8 mouse cellular contexts compared by ENCODE assay signal in genomic region chr9:87729316-87730270, GRCm38 (mm10). TPM values are rescaled to one million over a fixed set of nuclear protein-coding genes. Genes with fewer than 3 reads are reported as not detected.
DNase-seq lines count a peak whose midpoint lies in the region; ATAC-seq and TF ChIP-seq lines count a peak whose summit lies in the region.

No protein-coding gene starts in this region.

- TF ChIP-seq POLR2A in heart, adult 2 months (IDR thresholded peaks at IDR 0.05; ENCODE audit: insufficient read depth, low read depth, low read length): no peak

- TF ChIP-seq EP300 in heart, adult 2 months (IDR thresholded peaks at IDR 0.05; ENCODE audit: insufficient read depth, low read depth, low read length): no peak

- WGBS in heart, adult 2 months: 2% methylated on average over 75 of the region's 75 CpGs
- under 1% methylated on average over 71 of the region's 75 CpGs for WGBS in neural tube, embryonic 11.5 days

- H3K4me1 ChIP-seq in heart, adult 2 months (ENCODE audit: control insufficient read depth, insufficient read depth, low read length): no peaks in the 10 kb centered on the region
- peaks cover 9% of the 10 kb centered on the region for H3K4me1 ChIP-seq in neural tube, embryonic 11.5 days (ENCODE audit: control insufficient read depth, insufficient read depth, low read length)

- H3K79me2 ChIP-seq in heart, adult 2 months (replicated peaks; ENCODE audit: control insufficient read depth, insufficient read depth, low read length): no peaks in the 10 kb centered on the region

- peak; percentile 12 to 20 for DNase-seq in layer of hippocampus, postnatal 10 days (ENCODE audit: low spot score in 2 of 2)
- DNase-seq in layer of hippocampus, adult 9-11 months: no peak
- DNase-seq in embryo, embryonic 10.5 days (ENCODE audit: low spot score): peak; percentile 58
- DNase-seq in heart, adult 2 months: peak in 1 of 2 experiments; percentile 55
- peak; percentile 56 to 65 for DNase-seq in kidney, postnatal 4 days
- DNase-seq in neural tube, embryonic 11.5 days (ENCODE audit: low spot score): peak; percentile 55
- DNase-seq in thymus, adult 18-20 months: no peak
- DNase-seq in spleen, postnatal 4 days (ENCODE audit: low spot score in 2 of 2): no peak

- peak overlapping the region; percentile 83 for H3K9ac ChIP-seq in heart, adult 2 months (ENCODE audit: low read depth, low read length)
- H3K9ac ChIP-seq in neural tube, embryonic 11.5 days (ENCODE audit: low read length): peak overlapping the region; percentile 47

- 0 out of 2 replicates have a peak, but pooled peaks have one; percentile 5 for ATAC-seq in neural tube, embryonic 11.5 days (ENCODE audit: insufficient read depth, low FRiP score, low TSS enrichment)

- no peak for TF ChIP-seq CTCF in heart, adult 2 months (IDR thresholded peaks at IDR 0.05)

- H3K4me3 ChIP-seq in heart, adult 2 months: peak overlapping the region; percentile 56
- H3K4me3 ChIP-seq in neural tube, embryonic 11.5 days (ENCODE audit: low read depth, low read length): peak overlapping the region; percentile 43

- H3K4me2 ChIP-seq in neural tube, embryonic 11.5 days (ENCODE audit: low read depth): peak overlapping the region; percentile 61

- no peaks in the 10 kb centered on the region; the same call in 1 of the 2 replicates for H3K36me3 ChIP-seq in heart, adult 2 months (ENCODE audit: control insufficient read depth, insufficient read depth, low read length)
- no peaks in the 10 kb centered on the region for H3K36me3 ChIP-seq in neural tube, embryonic 11.5 days (ENCODE audit: control insufficient read depth, insufficient read depth, low read length)

- H3K9me3 ChIP-seq in neural tube, embryonic 11.5 days (ENCODE audit: control insufficient read depth, low read length): no peaks in the 10 kb centered on the region

- peaks cover 18% of the 10 kb centered on the region for H3K27me3 ChIP-seq in heart, adult 2 months (ENCODE audit: control insufficient read depth, insufficient read depth, low read length)
- peaks cover 69% of the 10 kb centered on the region for H3K27me3 ChIP-seq in neural tube, embryonic 11.5 days (ENCODE audit: control insufficient read depth, insufficient read depth, low read length)

- H3K27ac ChIP-seq in heart, adult 2 months: peak overlapping the region; percentile 73
- H3K27ac ChIP-seq in neural tube, embryonic 11.5 days (ENCODE audit: low read depth, low read length): no peak overlapping the region

- intact Hi-C loops in heart, adult 2 months (cut with DNase I): loop anchor here (10.0 kb wide), 2 partner anchors 115 to 345 kb away; no protein-coding TSS in a partner anchor

RNA-seq across cellular contexts. Expression of gene Tbx18, which starts 1.5 kb away (rescaled TPM):
- total RNA-seq in layer of hippocampus, postnatal 10 days (2021): 1 to 10 TPM; 3.8 to 4.7 TPM
- 1 to 10 TPM; 4.0 to 4.4 TPM for total RNA-seq in heart, adult 2 months (2021)
- polyA plus RNA-seq in heart, adult 2 months (2012; rRNA removed): 1.9 and 3.0 TPM in 2 replicates
- 1.7 and 2.9 TPM in 2 replicates for polyA plus RNA-seq in neural tube, embryonic 11.5 days (2014; fragmentation: Nextera tagmentation; extraction: Ambion mirVana)

Comparison
In these comparisons a context has a peak if more than half of its experiments do, and no peak if none do; other contexts are left out.
1. DNase-seq: peak in layer of hippocampus, postnatal 10 days (2 of 2), embryo, embryonic 10.5 days (single experiment), kidney, postnatal 4 days (2 of 2) and neural tube, embryonic 11.5 days (single experiment); none in layer of hippocampus, adult 9-11 months (single experiment), thymus, adult 18-20 months (0 of 2) and spleen, postnatal 4 days (0 of 2).